Mouse (Mus musculus) gastrocnemius, adult 2 months (tissue): Measurements from ENCODE around the gene Kat14. TPM values are rescaled to one million over a fixed set of nuclear protein-coding genes. Genes with fewer than 3 reads are reported as not detected.
"Not testable (repeated sequence)": the region's sequence is repeated elsewhere in the genome, so short reads cannot be mapped to it uniquely, and the experiment has no call there.

Experiments used
- DNase-seq: peaks from one replicate; pipeline ENCODE4 v3.0.0; 2022
- H3K27ac ChIP-seq: fragments of 200-600 bp; 2 replicates; pipeline ENCODE4 v1.8.1; 2022; ENCODE audit warnings: mild to moderate bottlenecking
- H3K4me3 ChIP-seq: fragments of 200-600 bp; 2 replicates; pipeline ENCODE4 v1.8.1; 2022; ENCODE audit warnings: mild to moderate bottlenecking, moderate library complexity
- CTCF ChIP-seq: fragments of 200-600 bp; IDR thresholded peaks from 2 replicates; pipeline ENCODE4 v1.8.1; 2022; ENCODE audit warnings: antibody characterized with exemption, mild to moderate bottlenecking, moderate library complexity
- intact Hi-C: fragments of 180-260 bp; cut with DNase I; formaldehyde crosslinking; loops from one replicate; pipeline ENCODE4 v1.15.1; 2025
- long read RNA-seq, 2 experiments: library from polyadenylated mRNA; stranded (forward); transcript quantifications; one replicate each; pipeline ENCODE4 v2.0.0; 2021
- total RNA-seq, 2 experiments: library from RNA; stranded (reverse); gene quantifications; 2 replicates each; pipeline ENCODE4 v1.2.3; 2021

Kat14 gene
- total RNA-seq, result 10 to 100 TPM; 21.3 to 25.4 TPM
- long read RNA-seq, experiment 1, transcript Kat14-201 (11 exons, 3,801 nt), result major isoform, 43 of 64 reads
- long read RNA-seq, experiment 1, transcript Kat14-208 (11 exons, 3,299 nt), result minor isoform, 6 of 64 reads
- long read RNA-seq, experiment 1, partial matches to known transcripts, result 7 of 64 reads
- long read RNA-seq, experiment 1, other reads (novel, unspliced or antisense), result 8 of 64 reads
- long read RNA-seq, experiment 2, transcript Kat14-201 (11 exons, 3,801 nt), result major isoform, 46 of 57 reads
- long read RNA-seq, experiment 2, partial matches to known transcripts, result 5 of 57 reads
- long read RNA-seq, experiment 2, other reads (novel, unspliced or antisense), result 5 of 57 reads

- peak within 1 kb of the TSS; percentile 95 for H3K27ac ChIP-seq
- H3K4me3 ChIP-seq, result peak within 1 kb of the TSS; percentile 96
- TF ChIP-seq CTCF, result no peak
- intact Hi-C loops, result loop anchor here (2.0 to 5.0 kb wide), 5 partner anchors 86 to 361 kb away; no protein-coding TSS in a partner anchor
- DNase-seq, result peak; percentile 97
Observed at GRCm38 (mm10) chr2:144368400-144369019, at the start of gene Kat14, which contains the start of gene Pet117. Kat14 (plus strand) TSS chr2:144368983. Pet117 (plus strand) TSS chr2:144368996.

GRCm38 (mm10) chr2:144324218-144324617 is 44.6 kb upstream of the Kat14 start:
- intact Hi-C loops, result no loop called here
- no peak for TF ChIP-seq CTCF
- no peak for DNase-seq
- H3K27ac ChIP-seq, result no peak overlapping the region
- no peak overlapping the region for H3K4me3 ChIP-seq

GRCm38 (mm10) chr2:144329451-144329850 is 39.3 kb upstream of the Kat14 start:
- intact Hi-C loops, result no loop called here

GRCm38 (mm10) chr2:144329937-144330336 is 38.8 kb upstream of the Kat14 start:
- no peak for TF ChIP-seq CTCF
- H3K27ac ChIP-seq, result no peak overlapping the region
- intact Hi-C loops, result no loop called here
- DNase-seq, result no peak
- H3K4me3 ChIP-seq, result peak overlapping the region; percentile 78; the same call in 1 of the 2 replicates

More at GRCm38 (mm10) chr2:144329451-144329850, 39.3 kb upstream of the Kat14 start:
- no peak overlapping the region for H3K27ac ChIP-seq
- no peak for TF ChIP-seq CTCF
- no peak overlapping the region for H3K4me3 ChIP-seq
- DNase-seq, result no peak

GRCm38 (mm10) chr2:144330352-144330959 is 38.3 kb upstream of the Kat14 start:
- H3K27ac ChIP-seq, result no peak overlapping the region
- peak overlapping the region; percentile 78 for H3K4me3 ChIP-seq
- TF ChIP-seq CTCF, result no peak
- intact Hi-C loops, result no loop called here
- DNase-seq, result peak; percentile 27

GRCm38 (mm10) chr2:144330960-144331371 is 37.8 kb upstream of the Kat14 start:
- Histone ChIP-seq H3K27ac (no peak overlapping the region), H3K4me3 (peak overlapping the region; percentile 78)
- no peak for TF ChIP-seq CTCF
- peak; percentile 44 for DNase-seq
- intact Hi-C loops, result no loop called here

- H3K27ac ChIP-seq, result no peak within 1 kb of the TSS
- intact Hi-C loops, result no loop called here
- DNase-seq, result peak; percentile 21
- peak within 1 kb of the TSS; percentile 78 for H3K4me3 ChIP-seq
- no peak for TF ChIP-seq CTCF
Observed at GRCm38 (mm10) chr2:144331401-144332302, 37.1 kb upstream of the Kat14 start, which contains the start of gene Ovol2. Ovol2 (minus strand) TSS chr2:144332146.

GRCm38 (mm10) chr2:144332486-144332885 is 36.3 kb upstream of the Kat14 start:
- H3K27ac ChIP-seq, result no peak overlapping the region
- H3K4me3 ChIP-seq, result peak overlapping the region; percentile 51
- intact Hi-C loops, result no loop called here
- no peak for TF ChIP-seq CTCF
- no peak for DNase-seq

GRCm38 (mm10) chr2:144333138-144333842 is 35.5 kb upstream of the Kat14 start:
- no peak for DNase-seq
- no peak for TF ChIP-seq CTCF
- intact Hi-C loops, result no loop called here
- Histone ChIP-seq H3K27ac (no peak overlapping the region), H3K4me3 (peak overlapping the region; percentile 51)

- no peak for DNase-seq
- Histone ChIP-seq H3K4me3 (no peak overlapping the region), H3K27ac (no peak overlapping the region)
- intact Hi-C loops, result no loop called here
- TF ChIP-seq CTCF, result no peak
Observed at GRCm38 (mm10) chr2:144337230-144337629, 31.6 kb upstream of the Kat14 start.

- Histone ChIP-seq H3K27ac (no peak overlapping the region), H3K4me3 (no peak overlapping the region)
- intact Hi-C loops, result no loop called here
- no peak for TF ChIP-seq CTCF
- no peak for DNase-seq
Observed at GRCm38 (mm10) chr2:144337701-144338100, 31.1 kb upstream of the Kat14 start.

GRCm38 (mm10) chr2:144338149-144338548 is 30.6 kb upstream of the Kat14 start:
- intact Hi-C loops, H3K4me3 ChIP-seq, H3K27ac ChIP-seq, DNase-seq: not testable (repeated sequence)
